Mouse (Mus musculus): ENCODE data around the gene Tuba3a.

Gene Tuba3a

GRCm38 (mm10) chr6:125266091-125266490 lies 19.8 kb downstream of the Tuba3a start:
- in situ Hi-C loops (cut with MboI) = no loop called here

- in situ Hi-C loops (cut with MboI) = no loop called here
Observed at GRCm38 (mm10) chr6:125265239-125265638, 20.6 kb downstream of the Tuba3a start.

GRCm38 (mm10) chr6:125264219-125264618 lies 21.6 kb downstream of the Tuba3a start:
- in situ Hi-C loops (cut with MboI) = no loop called here

- in situ Hi-C loops (cut with MboI) = no loop called here
Observed at GRCm38 (mm10) chr6:125260006-125260555, 25.8 kb downstream of the Tuba3a start.

GRCm38 (mm10) chr6:125256222-125256966 lies 29.4 kb downstream of the Tuba3a start:
- in situ Hi-C loops (cut with MboI) = no loop called here

GRCm38 (mm10) chr6:125255516-125256044 lies 30.3 kb downstream of the Tuba3a start:
- in situ Hi-C loops (cut with MboI) = no loop called here

GRCm38 (mm10) chr6:125253863-125254715 lies 31.8 kb downstream of the Tuba3a start:
- in situ Hi-C loops (cut with MboI) = no loop called here

GRCm38 (mm10) chr6:125252711-125253110 lies 33.1 kb downstream of the Tuba3a start:
- in situ Hi-C loops (cut with MboI) = no loop called here

GRCm38 (mm10) chr6:125252285-125252684 lies 33.6 kb downstream of the Tuba3a start:
- in situ Hi-C loops (cut with MboI) = no loop called here

GRCm38 (mm10) chr6:125244551-125244950 lies 41.3 kb downstream of the Tuba3a start:
- in situ Hi-C loops (cut with MboI) = no loop called here

- in situ Hi-C loops (cut with MboI) = no loop called here
Observed at GRCm38 (mm10) chr6:125241566-125241965, 44.3 kb downstream of the Tuba3a start.

GRCm38 (mm10) chr6:125240617-125241016 lies 45.2 kb downstream of the Tuba3a start:
- in situ Hi-C loops (cut with MboI) = no loop called here

- in situ Hi-C loops (cut with MboI) = no loop called here
Observed at GRCm38 (mm10) chr6:125239547-125239946, 46.3 kb downstream of the Tuba3a start.

GRCm38 (mm10) chr6:125238396-125238795 lies 47.4 kb downstream of the Tuba3a start:
- in situ Hi-C loops (cut with MboI) = no loop called here

GRCm38 (mm10) chr6:125237421-125237820 lies 48.4 kb downstream of the Tuba3a start:
- in situ Hi-C loops (cut with MboI) = no loop called here

- in situ Hi-C loops (cut with MboI) = no loop called here
Observed at GRCm38 (mm10) chr6:125236782-125237181, 49.1 kb downstream of the Tuba3a start, which contains the start of gene Cd27. Cd27 (minus strand) TSS chr6:125237010.

GRCm38 (mm10) chr6:125236341-125236740 lies 49.5 kb downstream of the Tuba3a start:
- in situ Hi-C loops (cut with MboI) = no loop called here

GRCm38 (mm10) chr6:125234520-125234828 lies 51.4 kb downstream of the Tuba3a start:
- in situ Hi-C loops (cut with MboI) = no loop called here

GRCm38 (mm10) chr6:125233816-125234519 lies 51.9 kb downstream of the Tuba3a start:
- in situ Hi-C loops (cut with MboI) = no loop called here

GRCm38 (mm10) chr6:125232516-125232915 lies 53.3 kb downstream of the Tuba3a start:
- in situ Hi-C loops (cut with MboI) = no loop called here

- in situ Hi-C loops (cut with MboI) = no loop called here
Observed at GRCm38 (mm10) chr6:125232045-125232437, 53.8 kb downstream of the Tuba3a start.

All from mature B cell (primary cell).